Mouse (Mus musculus): ENCODE data around the gene Plk5.

Plk5 gene

GRCm38 (mm10) chr10:80356737-80357136, 478 bp downstream of the Plk5 start:
- DNase-seq (ENCODE audit: low spot score in 2 of 2), result no peak

GRCm38 (mm10) chr10:80357336-80357735, 1.1 kb downstream of the Plk5 start:
- DNase-seq (ENCODE audit: low spot score in 2 of 2), result no peak

- DNase-seq (ENCODE audit: low spot score in 2 of 2), result no peak
These were observed 1.9 kb downstream of the Plk5 start for GRCm38 (mm10) chr10:80357994-80358639.

GRCm38 (mm10) chr10:80363734-80364133, 7.5 kb downstream of the Plk5 start:
- DNase-seq (ENCODE audit: low spot score in 2 of 2), result no peak

GRCm38 (mm10) chr10:80365736-80366135, 9.5 kb downstream of the Plk5 start:
- DNase-seq (ENCODE audit: low spot score in 2 of 2), result no peak

GRCm38 (mm10) chr10:80367954-80368353, 11.7 kb downstream of the Plk5 start:
- DNase-seq (ENCODE audit: low spot score in 2 of 2), result no peak

- DNase-seq (ENCODE audit: low spot score in 2 of 2), result no peak
These were observed 12.1 kb downstream of the Plk5 start for GRCm38 (mm10) chr10:80368392-80368791.

GRCm38 (mm10) chr10:80369995-80370747, 13.9 kb downstream of the Plk5 start:
- no peak for DNase-seq (ENCODE audit: low spot score in 2 of 2)

- DNase-seq (ENCODE audit: low spot score in 2 of 2), result peak in 1 of 2 experiments; percentile 48
These were observed 15.2 kb downstream of the Plk5 start for GRCm38 (mm10) chr10:80371411-80371966.

- DNase-seq (ENCODE audit: low spot score in 2 of 2), result no peak
These were observed 15.7 kb downstream of the Plk5 start for GRCm38 (mm10) chr10:80371983-80372382.

GRCm38 (mm10) chr10:80372706-80373105, 16.4 kb downstream of the Plk5 start:
- DNase-seq (ENCODE audit: low spot score in 2 of 2), result no peak

- peak in 1 of 2 experiments; percentile 80 for DNase-seq (ENCODE audit: low spot score in 2 of 2)
These were observed 17.8 kb downstream of the Plk5 start for GRCm38 (mm10) chr10:80374063-80374462.

GRCm38 (mm10) chr10:80376160-80376559, 19.9 kb downstream of the Plk5 start:
- DNase-seq (ENCODE audit: low spot score in 2 of 2), result peak; percentile 93 to 96

GRCm38 (mm10) chr10:80377716-80378115, 21.5 kb downstream of the Plk5 start:
- peak in 1 of 2 experiments; percentile 61 for DNase-seq (ENCODE audit: low spot score in 2 of 2)

- DNase-seq (ENCODE audit: low spot score in 2 of 2), result no peak
These were observed 26.5 kb downstream of the Plk5 start for GRCm38 (mm10) chr10:80382641-80383365.

GRCm38 (mm10) chr10:80383431-80383830, 27.2 kb downstream of the Plk5 start:
- DNase-seq (ENCODE audit: low spot score in 2 of 2), result no peak

GRCm38 (mm10) chr10:80384115-80384639, 27.9 kb downstream of the Plk5 start:
- no peak for DNase-seq (ENCODE audit: low spot score in 2 of 2)

- no peak for DNase-seq (ENCODE audit: low spot score in 2 of 2)
These were observed 28.4 kb downstream of the Plk5 start for GRCm38 (mm10) chr10:80384709-80385108.

GRCm38 (mm10) chr10:80385310-80385709, 29.1 kb downstream of the Plk5 start:
- peak in 1 of 2 experiments; percentile 71 for DNase-seq (ENCODE audit: low spot score in 2 of 2)

GRCm38 (mm10) chr10:80385811-80386734, 29.8 kb downstream of the Plk5 start:
- DNase-seq (ENCODE audit: low spot score in 2 of 2), result peak in 1 of 2 experiments; percentile 61
